Mouse (Mus musculus) intestine, postnatal 0 days (tissue): ENCODE measurements around the gene Ush1g. TPM values are rescaled to one million over a fixed set of nuclear protein-coding genes. Genes with fewer than 3 reads are reported as not detected.

Experiments
- ATAC-seq: fragments of 200-750 bp; cut with Nextera tagmentation; 2 replicates; pipeline ENCODE4 v1.8.0; 2017; ENCODE audit warnings: mild to moderate bottlenecking, moderate TSS enrichment, moderate library complexity
- H3K27ac ChIP-seq: fragments of 300-500 bp; sonication (generic); 2 replicates; pipeline ENCODE4 v1.5.1; 2014; ENCODE audit warnings: mild to moderate bottlenecking, low read depth, low read length, moderate library complexity
- H3K27me3 ChIP-seq: fragments of 300-500 bp; sonication (generic); replicated peaks from 2 replicates; pipeline ENCODE4 v1.6.1; 2014; ENCODE audit warnings: low read length, mixed read lengths; ENCODE audit not compliant: control insufficient read depth, insufficient read depth
- H3K36me3 ChIP-seq: fragments of 300-500 bp; sonication (generic); 2 replicates; pipeline ENCODE4 v1.6.1; 2014; ENCODE audit warnings: mild to moderate bottlenecking, moderate library complexity; ENCODE audit not compliant: control insufficient read depth, insufficient read depth
- H3K4me1 ChIP-seq: fragments of 300-500 bp; sonication (generic); replicated peaks from 2 replicates; pipeline ENCODE4 v1.6.1; 2014; ENCODE audit warnings: antibody characterized with exemption, low read length, mixed read lengths; ENCODE audit not compliant: control insufficient read depth, insufficient read depth
- H3K4me2 ChIP-seq: fragments of 300-500 bp; sonication (generic); replicated peaks from 2 replicates; pipeline ENCODE4 v1.6.1; 2014; ENCODE audit warnings: low read depth, mild to moderate bottlenecking, moderate library complexity
- H3K4me3 ChIP-seq: fragments of 300-500 bp; sonication (generic); 2 replicates; pipeline ENCODE4 v1.5.1; 2014; ENCODE audit warnings: low read depth, low read length
- H3K9ac ChIP-seq: fragments of 300-500 bp; sonication (generic); 2 replicates; pipeline ENCODE4 v1.6.1; 2014; ENCODE audit warnings: mild to moderate bottlenecking, low read depth, low read length
- H3K9me3 ChIP-seq: fragments of 300-500 bp; sonication (generic); 2 replicates; pipeline ENCODE4 v1.6.1; 2016; ENCODE audit warnings: mixed run types; ENCODE audit not compliant: control insufficient read depth
- CTCF ChIP-seq: sonication (generic); IDR thresholded peaks from 2 replicates; pipeline ENCODE4 v1.5.1; 2016; ENCODE audit warnings: low read depth, mild to moderate bottlenecking, control low read depth, antibody characterized with exemption, moderate library complexity
- WGBS: fragments of 180-500 bp; shearing (Covaris S2); extraction: QIAGEN DNeasy Blood & Tissue Kit; methylation state at CpG from one replicate; pipeline ENCODE4 v1.1.7; 2014; 5-methylcytosine and 5-hydroxymethylcytosine counted together
- polyA plus RNA-seq: library from polyadenylated mRNA; unstranded; fragments of >200 nt; fragmentation: Nextera tagmentation; extraction: Ambion mirVana; gene quantifications from 2 replicates; pipeline ENCODE4 v1.2.1, GENCODE M21; 2015

Gene Ush1g
- polyA plus RNA-seq, 1 experiment from 2014 or later: 0.09 TPM

GRCm38 (mm10) chr11:115273735-115274134 is 48.1 kb downstream of the Ush1g start:
- Histone ChIP-seq H3K36me3 (peaks cover 12% of the 10 kb centered on the region), H3K9me3 (no peaks in the 10 kb centered on the region), H3K27me3 (no peaks in the 10 kb centered on the region), H3K27ac (no peak overlapping the region), H3K4me2 (no peak overlapping the region), H3K9ac (no peak overlapping the region), H3K4me3 (no peak overlapping the region), H3K4me1 (peaks cover 3% of the 10 kb centered on the region; the same call in 1 of the 2 replicates)
- TF ChIP-seq CTCF: no peak
- no peak for ATAC-seq
- 70% methylated on average over 7 of the region's 7 CpGs for WGBS

GRCm38 (mm10) chr11:115272894-115273498 is 48.8 kb downstream of the Ush1g start:
- H3K36me3 ChIP-seq: peaks cover 19% of the 10 kb centered on the region
- no peak overlapping the region for H3K27ac ChIP-seq
- H3K4me1 ChIP-seq: peaks cover 3% of the 10 kb centered on the region; the same call in 1 of the 2 replicates
- H3K4me3 ChIP-seq: no peak overlapping the region
- H3K4me2 ChIP-seq: no peak overlapping the region
- H3K9me3 ChIP-seq: no peaks in the 10 kb centered on the region
- no peak overlapping the region for H3K9ac ChIP-seq
- no peak for TF ChIP-seq CTCF
- WGBS: 78% methylated on average over 10 of the region's 10 CpGs
- peaks cover 6% of the 10 kb centered on the region; the same call in 1 of the 2 replicates for H3K27me3 ChIP-seq
- ATAC-seq: no peak

- Histone ChIP-seq H3K4me3 (no peak overlapping the region), H3K9me3 (no peaks in the 10 kb centered on the region), H3K4me1 (peaks cover 3% of the 10 kb centered on the region; the same call in 1 of the 2 replicates), H3K36me3 (peaks cover 24% of the 10 kb centered on the region), H3K27me3 (peaks cover 21% of the 10 kb centered on the region), H3K9ac (no peak overlapping the region), H3K4me2 (no peak overlapping the region), H3K27ac (no peak overlapping the region)
- WGBS: 78% methylated on average over 10 of the region's 10 CpGs
- no peak for TF ChIP-seq CTCF
- ATAC-seq: no peak
Measured at GRCm38 (mm10) chr11:115271481-115271880, 50.4 kb downstream of the Ush1g start.

- Histone ChIP-seq H3K27me3 (peaks cover 26% of the 10 kb centered on the region), H3K9me3 (no peaks in the 10 kb centered on the region), H3K4me1 (peaks cover under 1% of the 10 kb centered on the region; the same call in 1 of the 2 replicates), H3K4me3 (no peak overlapping the region), H3K36me3 (peaks cover 24% of the 10 kb centered on the region), H3K9ac (no peak overlapping the region), H3K4me2 (no peak overlapping the region), H3K27ac (no peak overlapping the region)
- no peak for ATAC-seq
- WGBS: 81% methylated on average over 9 of the region's 9 CpGs
- no peak for TF ChIP-seq CTCF
Measured at GRCm38 (mm10) chr11:115271052-115271451, 50.8 kb downstream of the Ush1g start.

DNA sequence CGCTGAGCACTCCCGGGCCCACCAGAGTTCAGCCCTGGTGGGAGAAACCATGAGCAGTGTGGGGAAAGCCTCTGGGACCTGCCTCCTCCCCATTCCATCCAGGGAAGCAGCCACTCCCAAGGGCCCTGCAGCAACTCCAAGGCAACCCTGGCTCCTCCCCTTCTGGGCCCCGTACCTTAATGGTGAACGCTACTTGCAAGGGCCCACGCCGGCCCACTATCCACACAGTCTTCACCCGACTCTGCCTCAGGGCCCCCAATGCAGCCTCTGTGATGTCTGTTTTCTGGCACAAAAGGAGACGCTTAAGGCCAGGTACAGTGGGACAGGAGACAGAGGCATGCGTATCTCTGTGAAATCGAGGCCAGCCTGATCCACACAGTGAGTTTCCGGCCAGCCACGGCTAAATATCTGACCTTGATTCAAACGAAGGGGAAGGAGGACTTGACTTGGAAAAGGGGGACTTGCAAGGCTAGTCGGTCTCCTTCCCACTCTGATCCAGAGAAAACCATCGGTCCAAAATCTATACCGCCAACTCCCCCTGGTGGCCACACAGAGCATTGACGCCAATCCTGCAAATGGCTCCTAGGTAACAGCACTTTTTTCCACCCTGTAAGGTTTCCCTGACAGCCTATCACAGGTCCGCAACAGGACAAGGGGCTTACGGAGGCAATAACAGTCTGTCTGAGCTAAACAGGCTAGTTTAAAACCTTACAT is 51.5 kb downstream of the Ush1g start:
- no peak for ATAC-seq
- no peaks in the 10 kb centered on the region for H3K4me1 ChIP-seq
- H3K9ac ChIP-seq: no peak overlapping the region
- H3K36me3 ChIP-seq: peaks cover 24% of the 10 kb centered on the region
- H3K27ac ChIP-seq: no peak overlapping the region
- no peak overlapping the region for H3K4me2 ChIP-seq
- no peaks in the 10 kb centered on the region for H3K9me3 ChIP-seq
- peaks cover 33% of the 10 kb centered on the region for H3K27me3 ChIP-seq
- 32% methylated on average over 19 of the region's 19 CpGs for WGBS
- TF ChIP-seq CTCF: peak; percentile 94
- H3K4me3 ChIP-seq: no peak overlapping the region

- Histone ChIP-seq H3K4me3 (no peak overlapping the region), H3K27ac (no peak overlapping the region), H3K9me3 (no peaks in the 10 kb centered on the region), H3K36me3 (peaks cover 24% of the 10 kb centered on the region), H3K27me3 (peaks cover 41% of the 10 kb centered on the region), H3K4me2 (no peak overlapping the region), H3K9ac (no peak overlapping the region), H3K4me1 (no peaks in the 10 kb centered on the region)
- WGBS: 91% methylated on average over 26 of the region's 27 CpGs
- no peak for TF ChIP-seq CTCF
- no peak for ATAC-seq
Measured at GRCm38 (mm10) chr11:115269330-115270066, 52.3 kb downstream of the Ush1g start.
